Mouse (Mus musculus) olfactory bulb, adult 2 months (tissue): Measurements from ENCODE around the gene Tmem88b. TPM values are rescaled to one million over a fixed set of nuclear protein-coding genes. Genes with fewer than 3 reads are reported as not detected.
A peak's percentile ranks its signal among the peaks of the same experiment; 100 is the strongest.

Experiments
- H3K27ac ChIP-seq: fragments of 200-500 bp; 2 replicates; pipeline ENCODE4 v1.5.1; 2012; ENCODE audit warnings: low read depth, low read length; ENCODE audit not compliant: insufficient read depth
- H3K4me1 ChIP-seq: fragments of 200-500 bp; 2 replicates; pipeline ENCODE4 v1.6.1; 2012; ENCODE audit warnings: low read length; ENCODE audit not compliant: control insufficient read depth, insufficient read depth
- H3K4me3 ChIP-seq: fragments of 200-500 bp; 2 replicates; pipeline ENCODE4 v1.5.1; 2012; ENCODE audit warnings: mild to moderate bottlenecking, low read depth, low read length, moderate library complexity; ENCODE audit not compliant: insufficient read depth
- CTCF ChIP-seq: fragments of 200-500 bp; IDR thresholded peaks from 2 replicates; pipeline ENCODE4 v1.5.1; 2012; ENCODE audit warnings: low read depth, mild to moderate bottlenecking, low read length, moderate library complexity; ENCODE audit not compliant: insufficient read depth
- POLR2A ChIP-seq: fragments of 200-500 bp; IDR thresholded peaks from 2 replicates; pipeline ENCODE4 v1.6.1; 2012; ENCODE audit warnings: mild to moderate bottlenecking, low read depth, low read length, moderate library complexity; ENCODE audit not compliant: insufficient read depth
- WGBS: fragments of 180-500 bp; shearing (Covaris S2); methylation state at CpG from one replicate; pipeline ENCODE4 v1.1.7; 2018; 5-methylcytosine and 5-hydroxymethylcytosine counted together
- polyA plus RNA-seq: library from polyadenylated mRNA; stranded (reverse); fragments of >200 nt; gene quantifications from 2 replicates; pipeline ENCODE4 v1.2.4, GENCODE M21; 2012; ENCODE audit warnings: low replicate concordance; ENCODE audit not compliant: missing spikeins, insufficient read depth, insufficient read length

The Tmem88b gene
- polyA plus RNA-seq, 1 experiment: not detected

- TF ChIP-seq CTCF: peak; percentile 98
- TF ChIP-seq POLR2A: 0 out of 2 replicates have a peak, but pooled peaks have one; percentile 33
- Histone ChIP-seq H3K4me1 (peaks cover 22% of the 10 kb centered on the region), H3K27ac (peak overlapping the region; percentile 64), H3K4me3 (peak overlapping the region; percentile 61)
- under 1% methylated on average over 39 of the region's 39 CpGs for WGBS
Observed at GRCm38 (mm10) chr4:155769880-155770512, 15.7 kb downstream of the Tmem88b start.

- WGBS: 58% methylated on average over 5 of the region's 5 CpGs
- Histone ChIP-seq H3K4me1 (peaks cover 17% of the 10 kb centered on the region), H3K4me3 (peak overlapping the region; percentile 61), H3K27ac (0 out of 2 replicates have a peak overlapping the region, but pooled peaks have one; percentile 64)
- TF ChIP-seq POLR2A (no peak), CTCF (no peak)
Observed at GRCm38 (mm10) chr4:155769496-155769879, 16.2 kb downstream of the Tmem88b start.

GRCm38 (mm10) chr4:155762357-155762756, 23.3 kb downstream of the Tmem88b start:
- WGBS: 81% methylated on average over 3 of the region's 3 CpGs
- no peak for TF ChIP-seq POLR2A
- no peak for TF ChIP-seq CTCF
- no peak overlapping the region for H3K27ac ChIP-seq
- peaks cover 10% of the 10 kb centered on the region for H3K4me1 ChIP-seq
- no peak overlapping the region for H3K4me3 ChIP-seq

GRCm38 (mm10) chr4:155761356-155762099, 24.1 kb downstream of the Tmem88b start:
- Histone ChIP-seq H3K4me1 (peaks cover 11% of the 10 kb centered on the region), H3K4me3 (peak overlapping the region; percentile 61), H3K27ac (no peak overlapping the region)
- TF ChIP-seq CTCF (no peak), POLR2A (no peak)
- WGBS: under 1% methylated on average over 28 of the region's 28 CpGs

- Histone ChIP-seq H3K4me3 (peak within 1 kb of the TSS; percentile 61), H3K27ac (no peak within 1 kb of the TSS), H3K4me1 (peaks cover 11% of the 10 kb centered on the region)
- TF ChIP-seq CTCF (no peak), POLR2A (peak; percentile 75; the same call in 1 of the 2 replicates)
- under 1% methylated on average over 68 of the region's 68 CpGs for WGBS
Observed at GRCm38 (mm10) chr4:155760613-155761355, 24.9 kb downstream of the Tmem88b start, which contains the start of gene Atad3a. Gene Atad3a, minus strand, starts transcription at chr4:155761093.

GRCm38 (mm10) chr4:155759862-155760612, 25.6 kb downstream of the Tmem88b start:
- Histone ChIP-seq H3K4me1 (peaks cover 11% of the 10 kb centered on the region), H3K27ac (no peak overlapping the region), H3K4me3 (peak overlapping the region; percentile 61)
- TF ChIP-seq POLR2A: no peak
- no peak for TF ChIP-seq CTCF
- WGBS: under 1% methylated on average over 10 of the region's 10 CpGs

GRCm38 (mm10) chr4:155757011-155757410, 28.7 kb downstream of the Tmem88b start:
- Histone ChIP-seq H3K27ac (no peak overlapping the region), H3K4me1 (peaks cover 11% of the 10 kb centered on the region), H3K4me3 (no peak overlapping the region)
- 55% methylated on average over 12 of the region's 12 CpGs for WGBS
- TF ChIP-seq POLR2A (no peak), CTCF (no peak)
